Mouse (Mus musculus) liver, embryonic 15.5 days (tissue): ENCODE data around the gene Olfr985. TPM values are rescaled to one million over a fixed set of nuclear protein-coding genes. Genes with fewer than 3 reads are reported as not detected.

Experiments
- ATAC-seq: fragments of 200-750 bp; cut with Nextera tagmentation; 2 replicates; pipeline ENCODE4 v1.8.0; 2017; ENCODE audit warnings: moderate number of reproducible peaks, mild to moderate bottlenecking, moderate library complexity; ENCODE audit not compliant: insufficient read depth
- H3K27ac ChIP-seq: fragments of 300-500 bp; sonication (generic); replicated peaks from 2 replicates; pipeline ENCODE4 v1.5.1; 2015; ENCODE audit warnings: mild to moderate bottlenecking, inconsistent platforms
- H3K27me3 ChIP-seq: fragments of 300-500 bp; sonication (generic); 2 replicates; pipeline ENCODE4 v1.6.1; 2015; ENCODE audit warnings: mild to moderate bottlenecking, inconsistent platforms
- H3K36me3 ChIP-seq: fragments of 300-500 bp; sonication (generic); replicated peaks from 2 replicates; pipeline ENCODE4 v1.6.1; 2015; ENCODE audit warnings: moderate library complexity, mild to moderate bottlenecking, inconsistent platforms
- H3K4me1 ChIP-seq: fragments of 300-500 bp; sonication (generic); replicated peaks from 2 replicates; pipeline ENCODE4 v1.6.1; 2015; ENCODE audit warnings: inconsistent platforms
- H3K4me2 ChIP-seq: fragments of 300-500 bp; sonication (generic); 2 replicates; pipeline ENCODE4 v1.6.1; 2015; ENCODE audit warnings: moderate library complexity, mild to moderate bottlenecking, inconsistent platforms
- H3K4me3 ChIP-seq: fragments of 300-500 bp; sonication (generic); replicated peaks from 2 replicates; pipeline ENCODE4 v1.5.1; 2015; ENCODE audit warnings: mild to moderate bottlenecking, inconsistent platforms
- H3K9ac ChIP-seq: fragments of 300-500 bp; sonication (generic); 2 replicates; pipeline ENCODE4 v1.6.1; 2015; ENCODE audit warnings: moderate library complexity, mild to moderate bottlenecking, inconsistent platforms
- H3K9me3 ChIP-seq: fragments of 300-500 bp; sonication (generic); replicated peaks from 2 replicates; pipeline ENCODE4 v1.6.1; 2016; ENCODE audit warnings: inconsistent platforms
- WGBS: fragments of 180-500 bp; shearing (Covaris S2); methylation state at CpG from one replicate; pipeline ENCODE4 v1.1.7; 2015; ENCODE audit warnings: mixed read lengths; ENCODE audit not compliant: insufficient replicate concordance; 5-methylcytosine and 5-hydroxymethylcytosine counted together
- polyA plus RNA-seq: library from polyadenylated mRNA; unstranded; fragments of >200 nt; fragmentation: Nextera tagmentation; extraction: Ambion mirVana; gene quantifications from 2 replicates; pipeline ENCODE4 v1.2.1, GENCODE M21; 2015

Olfr985 gene
- not detected in 2 replicates for polyA plus RNA-seq

GRCm38 (mm10) chr9:40130084-40130483 lies at the start of gene Olfr985:
TSS of gene Olfr985 (minus strand) at chr9:40130184.
- ATAC-seq: no peak
- Histone ChIP-seq H3K36me3 (no peaks in the 10 kb centered on the region), H3K4me3 (no peak within 1 kb of the TSS), H3K9me3 (no peaks in the 10 kb centered on the region), H3K4me2 (no peak within 1 kb of the TSS), H3K27ac (no peak within 1 kb of the TSS), H3K4me1 (no peaks in the 10 kb centered on the region), H3K9ac (no peak within 1 kb of the TSS), H3K27me3 (no peaks in the 10 kb centered on the region)
- WGBS: 67% methylated on average over 1 of the region's 1 CpGs

GRCm38 (mm10) chr9:40177017-40177416 lies 47.0 kb upstream of the Olfr985 start:
- Histone ChIP-seq H3K4me2 (no peak overlapping the region), H3K4me3 (no peak overlapping the region), H3K27ac (no peak overlapping the region), H3K4me1 (no peaks in the 10 kb centered on the region), H3K9ac (no peak overlapping the region), H3K36me3 (no peaks in the 10 kb centered on the region), H3K9me3 (no peaks in the 10 kb centered on the region), H3K27me3 (no peaks in the 10 kb centered on the region)
- 66% methylated on average over 6 of the region's 6 CpGs for WGBS
- no peak for ATAC-seq

GRCm38 (mm10) chr9:40166446-40166845 lies 36.5 kb upstream of the Olfr985 start:
- Histone ChIP-seq H3K36me3 (no peaks in the 10 kb centered on the region), H3K4me3 (no peak overlapping the region), H3K4me2 (no peak overlapping the region), H3K27ac (no peak overlapping the region), H3K9ac (no peak overlapping the region), H3K4me1 (no peaks in the 10 kb centered on the region), H3K9me3 (no peaks in the 10 kb centered on the region), H3K27me3 (no peaks in the 10 kb centered on the region)
- WGBS: 71% methylated on average over 1 of the region's 1 CpGs
- no peak for ATAC-seq

GRCm38 (mm10) chr9:40155118-40155644 lies 25.2 kb upstream of the Olfr985 start:
- H3K27ac ChIP-seq: no peak overlapping the region
- H3K4me1 ChIP-seq: no peaks in the 10 kb centered on the region
- H3K9me3 ChIP-seq: no peaks in the 10 kb centered on the region
- no peaks in the 10 kb centered on the region for H3K27me3 ChIP-seq
- no peak overlapping the region for H3K9ac ChIP-seq
- H3K4me3 ChIP-seq: no peak overlapping the region
- ATAC-seq: no peak
- no peak overlapping the region for H3K4me2 ChIP-seq
- WGBS: 63% methylated on average over 4 of the region's 4 CpGs
- no peaks in the 10 kb centered on the region for H3K36me3 ChIP-seq

- no peak for ATAC-seq
- no peak overlapping the region for H3K27ac ChIP-seq
- H3K36me3 ChIP-seq: no peaks in the 10 kb centered on the region
- WGBS: 31% methylated on average over 1 of the region's 1 CpGs
- no peak overlapping the region for H3K9ac ChIP-seq
- no peaks in the 10 kb centered on the region for H3K4me1 ChIP-seq
- no peaks in the 10 kb centered on the region for H3K9me3 ChIP-seq
- no peak overlapping the region for H3K4me3 ChIP-seq
- no peaks in the 10 kb centered on the region for H3K27me3 ChIP-seq
- no peak overlapping the region for H3K4me2 ChIP-seq
Measured at GRCm38 (mm10) chr9:40141544-40141943, 11.6 kb upstream of the Olfr985 start.

- Histone ChIP-seq H3K4me1 (no peaks in the 10 kb centered on the region), H3K27me3 (no peaks in the 10 kb centered on the region), H3K36me3 (no peaks in the 10 kb centered on the region), H3K4me2 (no peak overlapping the region), H3K9ac (no peak overlapping the region), H3K27ac (no peak overlapping the region), H3K4me3 (no peak overlapping the region), H3K9me3 (no peaks in the 10 kb centered on the region)
- WGBS: 40% methylated on average over 4 of the region's 4 CpGs
- no peak for ATAC-seq
Measured at GRCm38 (mm10) chr9:40139484-40139883, 9.5 kb upstream of the Olfr985 start.

- no peaks in the 10 kb centered on the region for H3K27me3 ChIP-seq
- no peak for ATAC-seq
- WGBS: 38% methylated on average over 6 of the region's 6 CpGs
- H3K4me2 ChIP-seq: no peak overlapping the region
- no peaks in the 10 kb centered on the region for H3K4me1 ChIP-seq
- H3K27ac ChIP-seq: no peak overlapping the region
- H3K9ac ChIP-seq: no peak overlapping the region
- H3K4me3 ChIP-seq: no peak overlapping the region
- H3K36me3 ChIP-seq: no peaks in the 10 kb centered on the region
- H3K9me3 ChIP-seq: no peaks in the 10 kb centered on the region
Measured at GRCm38 (mm10) chr9:40136987-40137688, 7.2 kb upstream of the Olfr985 start.

GRCm38 (mm10) chr9:40130556-40130955 lies 572 bp upstream of the Olfr985 start:
- no peaks in the 10 kb centered on the region for H3K4me1 ChIP-seq
- 55% methylated on average over 1 of the region's 1 CpGs for WGBS
- no peak for ATAC-seq
- no peak overlapping the region for H3K27ac ChIP-seq
- no peak overlapping the region for H3K9ac ChIP-seq
- H3K36me3 ChIP-seq: no peaks in the 10 kb centered on the region
- no peak overlapping the region for H3K4me3 ChIP-seq
- no peak overlapping the region for H3K4me2 ChIP-seq
- no peaks in the 10 kb centered on the region for H3K27me3 ChIP-seq
- H3K9me3 ChIP-seq: no peaks in the 10 kb centered on the region

GRCm38 (mm10) chr9:40117287-40117659 lies 12.7 kb downstream of the Olfr985 start:
- Histone ChIP-seq H3K9ac (no peak overlapping the region), H3K27me3 (no peaks in the 10 kb centered on the region), H3K36me3 (no peaks in the 10 kb centered on the region), H3K9me3 (no peaks in the 10 kb centered on the region), H3K4me3 (no peak overlapping the region), H3K4me2 (no peak overlapping the region), H3K4me1 (no peaks in the 10 kb centered on the region; the same call in 1 of the 2 replicates), H3K27ac (no peak overlapping the region)
- WGBS: 59% methylated on average over 5 of the region's 5 CpGs
- ATAC-seq: no peak

GRCm38 (mm10) chr9:40116645-40117286 lies 13.2 kb downstream of the Olfr985 start:
- no peak overlapping the region for H3K9ac ChIP-seq
- WGBS: 22% methylated on average over 10 of the region's 10 CpGs
- no peaks in the 10 kb centered on the region for H3K27me3 ChIP-seq
- H3K9me3 ChIP-seq: no peaks in the 10 kb centered on the region
- no peak overlapping the region for H3K27ac ChIP-seq
- no peak overlapping the region for H3K4me2 ChIP-seq
- no peak for ATAC-seq
- H3K4me1 ChIP-seq: no peaks in the 10 kb centered on the region; the same call in 1 of the 2 replicates
- H3K4me3 ChIP-seq: no peak overlapping the region
- H3K36me3 ChIP-seq: no peaks in the 10 kb centered on the region

GRCm38 (mm10) chr9:40114106-40114505 lies 15.9 kb downstream of the Olfr985 start, which contains the start of gene Olfr984:
TSS of gene Olfr984 (minus strand) at chr9:40114206.
- no peaks in the 10 kb centered on the region for H3K36me3 ChIP-seq
- no peak within 1 kb of the TSS for H3K4me2 ChIP-seq
- 50% methylated on average over 2 of the region's 2 CpGs for WGBS
- no peak for ATAC-seq
- no peak within 1 kb of the TSS for H3K27ac ChIP-seq
- H3K4me3 ChIP-seq: no peak within 1 kb of the TSS
- no peaks in the 10 kb centered on the region; the same call in 1 of the 2 replicates for H3K4me1 ChIP-seq
- H3K9me3 ChIP-seq: no peaks in the 10 kb centered on the region
- no peak within 1 kb of the TSS for H3K9ac ChIP-seq
- H3K27me3 ChIP-seq: no peaks in the 10 kb centered on the region
